Mouse (Mus musculus): ENCODE measurements around the gene Arvcf.

DNA sequence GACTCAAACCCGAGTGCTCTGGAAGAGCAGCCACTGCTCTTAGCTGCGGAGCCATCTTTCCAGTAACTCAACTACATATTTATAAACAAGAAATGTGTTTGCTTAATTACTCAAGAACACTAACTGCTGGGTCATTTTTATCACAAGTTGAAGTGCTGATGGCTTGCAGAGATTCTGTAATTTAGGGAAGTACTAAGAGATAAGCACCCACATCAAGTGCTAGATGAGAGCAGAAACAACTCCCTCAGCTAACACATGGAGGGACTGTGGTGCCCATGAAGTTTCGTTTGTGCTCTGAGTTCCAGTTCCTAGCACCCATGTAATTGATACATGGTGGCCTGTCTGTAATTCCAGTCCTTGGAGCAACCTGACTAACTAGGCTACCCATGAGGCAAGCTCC is 29.0 kb upstream of the Arvcf start:
- TF ChIP-seq CTCF (IDR thresholded peaks at IDR 0.05; ENCODE audit: low read depth) (no peak), EP300 (IDR thresholded peaks at IDR 0.05; ENCODE audit: low read depth) (no peak)
